Mouse (Mus musculus) cortical plate, adult 2 months (tissue): ENCODE measurements around the gene Gpx5.

ENCODE experiments used
- CTCF ChIP-seq: fragments of 200-500 bp; IDR thresholded peaks from 2 replicates; pipeline ENCODE4 v1.5.1; 2011; ENCODE audit warnings: mild to moderate bottlenecking, control low read depth, low read length; ENCODE audit not compliant: insufficient read depth; ENCODE audit errors: extremely low read depth
- POLR2A ChIP-seq: fragments of 200-500 bp; IDR thresholded peaks from 2 replicates; pipeline ENCODE4 v1.6.1; 2011; ENCODE audit warnings: mild to moderate bottlenecking, low read length, control low read depth; ENCODE audit not compliant: insufficient read depth; ENCODE audit errors: extremely low read depth

GRCm38 (mm10) chr13:21309788-21310187, 17.3 kb upstream of the Gpx5 start:
- TF ChIP-seq POLR2A, result no peak
- TF ChIP-seq CTCF, result no peak
